9 mouse cellular contexts compared by ENCODE assay signal in genomic region chr1:33758488-33758887, GRCm38 (mm10). TPM values are rescaled to one million over a fixed set of nuclear protein-coding genes. Genes with fewer than 3 reads are reported as not detected.
DNase-seq lines count a peak whose midpoint lies in the region; ATAC-seq and TF ChIP-seq lines count a peak whose summit lies in the region.
"Had no signal": no experiment of that assay in that cellular context is flagged by ENCODE, and none has a peak within 500 bp of the region (broad histone marks: within the 10 kb centered on the region; RNA-seq: fewer than 3 reads in every experiment).

No protein-coding gene starts in this region.

- no peak for TF ChIP-seq CTCF in testis, adult 2 months (IDR thresholded peaks at IDR 0.05; ENCODE audit: control insufficient read depth, insufficient read depth, insufficient replicate concordance, low read depth, low read length)
- no peak for TF ChIP-seq CTCF in stomach, postnatal 0 days (IDR thresholded peaks at IDR 0.05; ENCODE audit: low read depth)

- TF ChIP-seq POLR2A in testis, adult 2 months (IDR thresholded peaks at IDR 0.05; ENCODE audit: control insufficient read depth, low read depth, low read length) = no peak

- H3K9me3 ChIP-seq in liver, embryonic 11.5 days (ENCODE audit: control insufficient read depth, low read length) = no peaks in the 10 kb centered on the region
- H3K9me3 ChIP-seq in stomach, postnatal 0 days (ENCODE audit: control insufficient read depth, low read length) = no peaks in the 10 kb centered on the region
- H3K9me3 ChIP-seq in forebrain, embryonic 15.5 days = no peaks in the 10 kb centered on the region

- TF ChIP-seq EP300 in stomach, postnatal 0 days (optimal IDR thresholded peaks at IDR 0.05) = no peak

- peak overlapping the region; percentile 95; the same call in 1 of the 2 replicates for H3K4me2 ChIP-seq in liver, embryonic 11.5 days
- H3K4me2 ChIP-seq in stomach, postnatal 0 days (replicated peaks; ENCODE audit: low read depth) = no peak overlapping the region
- no peak overlapping the region for H3K4me2 ChIP-seq in forebrain, embryonic 15.5 days (replicated peaks)

- peak overlapping the region; percentile 53 for H3K27ac ChIP-seq in testis, adult 2 months (ENCODE audit: control insufficient read depth, insufficient read depth, low read depth, low read length)
- H3K27ac ChIP-seq in liver, embryonic 11.5 days (ENCODE audit: low read depth, low read length) = no peak overlapping the region
- H3K27ac ChIP-seq in stomach, postnatal 0 days (replicated peaks) = 0 out of 2 replicates have a peak overlapping the region, but pooled peaks have one; percentile 13
- no peak overlapping the region for H3K27ac ChIP-seq in forebrain, embryonic 15.5 days (replicated peaks)
- H3K27ac ChIP-seq: macrophage had no signal

- 43% methylated on average over 4 of the region's 4 CpGs for WGBS in liver, embryonic 11.5 days
- WGBS in stomach, postnatal 0 days = 45% methylated on average over 4 of the region's 4 CpGs
- 50% methylated on average over 4 of the region's 4 CpGs for WGBS in forebrain, embryonic 15.5 days

- H3K4me1 ChIP-seq in testis, adult 2 months (ENCODE audit: control insufficient read depth, insufficient read depth, low read length) = peaks cover 13% of the 10 kb centered on the region
- peaks cover 26% of the 10 kb centered on the region for H3K4me1 ChIP-seq in liver, embryonic 11.5 days (replicated peaks; ENCODE audit: control insufficient read depth, insufficient read depth, low read length)
- no peaks in the 10 kb centered on the region for H3K4me1 ChIP-seq in stomach, postnatal 0 days (replicated peaks; ENCODE audit: control insufficient read depth, insufficient read depth)
- H3K4me1 ChIP-seq in forebrain, embryonic 15.5 days = peaks cover 30% of the 10 kb centered on the region

- H3K4me3 ChIP-seq in testis, adult 2 months (ENCODE audit: control insufficient read depth, low read depth, low read length) = no peak overlapping the region
- H3K4me3 ChIP-seq in liver, embryonic 11.5 days (ENCODE audit: low read depth, low read length) = no peak overlapping the region
- no peak overlapping the region for H3K4me3 ChIP-seq in stomach, postnatal 0 days (ENCODE audit: low read depth, low read length)
- H3K4me3 ChIP-seq in forebrain, embryonic 15.5 days = no peak overlapping the region

- ATAC-seq in liver, embryonic 11.5 days (replicated peaks; ENCODE audit: low FRiP score) = 0 out of 2 replicates have a peak, but pooled peaks have one; percentile 1
- ATAC-seq in stomach, postnatal 0 days (ENCODE audit: low FRiP score, low TSS enrichment) = no peak
- ATAC-seq in forebrain, embryonic 15.5 days (replicated peaks) = no peak

- no peaks in the 10 kb centered on the region for H3K36me3 ChIP-seq in testis, adult 2 months (ENCODE audit: control insufficient read depth, insufficient read depth, low read length)
- H3K36me3 ChIP-seq in liver, embryonic 11.5 days (ENCODE audit: control insufficient read depth, insufficient read depth, low read length) = peaks cover 2% of the 10 kb centered on the region; the same call in 1 of the 2 replicates
- H3K36me3 ChIP-seq in stomach, postnatal 0 days (ENCODE audit: control insufficient read depth, insufficient read depth, low read length) = no peaks in the 10 kb centered on the region; the same call in 1 of the 2 replicates
- peaks cover 19% of the 10 kb centered on the region for H3K36me3 ChIP-seq in forebrain, embryonic 15.5 days

- DNase-seq in embryo, embryonic 10.5 days (ENCODE audit: low spot score) = peak; percentile 10
- DNase-seq in embryo, embryonic 11 days = no peak
- DNase-seq in testis, postnatal 14 days (ENCODE audit: low spot score) = no peak
- no peak for DNase-seq in liver, embryonic 11.5 days (ENCODE audit: low spot score)
- DNase-seq in stomach, postnatal 0 days (ENCODE audit: low spot score) = no peak
- no peak for DNase-seq in gastrocnemius, postnatal 25 days

- no peaks in the 10 kb centered on the region for H3K27me3 ChIP-seq in testis, adult 2 months (ENCODE audit: control insufficient read depth, insufficient read depth, low read length)
- no peaks in the 10 kb centered on the region for H3K27me3 ChIP-seq in liver, embryonic 11.5 days (replicated peaks; ENCODE audit: control insufficient read depth, insufficient read depth, low read length)
- no peaks in the 10 kb centered on the region for H3K27me3 ChIP-seq in stomach, postnatal 0 days (ENCODE audit: control insufficient read depth, insufficient read depth, low read length)
- H3K27me3 ChIP-seq in forebrain, embryonic 15.5 days = no peaks in the 10 kb centered on the region

- H3K9ac ChIP-seq in liver, embryonic 11.5 days (ENCODE audit: low read depth, low read length) = no peak overlapping the region; the same call in 1 of the 2 replicates
- no peak overlapping the region for H3K9ac ChIP-seq in stomach, postnatal 0 days (ENCODE audit: low read length)
- no peak overlapping the region for H3K9ac ChIP-seq in forebrain, embryonic 15.5 days (replicated peaks)

RNA-seq across cellular contexts. Expression of gene Bag2, which starts 0.9 kb away (rescaled TPM):
- 10.5 and 11.4 TPM in 2 replicates for polyA plus RNA-seq in testis, adult 2 months (2012; rRNA removed)
- 103 and 108 TPM in 2 replicates for polyA plus RNA-seq in liver, embryonic 11.5 days (2014; fragmentation: Nextera tagmentation; extraction: Ambion mirVana)
- 52.0 and 52.5 TPM in 2 replicates for polyA plus RNA-seq in stomach, postnatal 0 days (2015; fragmentation: Nextera tagmentation; extraction: Ambion mirVana)
- polyA plus RNA-seq in forebrain, embryonic 15.5 days (2015; fragmentation: Nextera tagmentation; extraction: Ambion mirVana) = 23.7 and 25.0 TPM in 2 replicates
- total RNA-seq in gastrocnemius, postnatal 25 days (2021) = 10 to 100 TPM; 15.1 to 18.4 TPM

RNA-seq across cellular contexts. Expression of gene Rab23, which starts 38.8 kb away (rescaled TPM):
- polyA plus RNA-seq in testis, adult 2 months (2012; rRNA removed) = 12.0 and 12.9 TPM in 2 replicates
- polyA plus RNA-seq in liver, embryonic 11.5 days (2014; fragmentation: Nextera tagmentation; extraction: Ambion mirVana) = 10.1 and 11.6 TPM in 2 replicates
- polyA plus RNA-seq in stomach, postnatal 0 days (2015; fragmentation: Nextera tagmentation; extraction: Ambion mirVana) = 14.9 and 17.0 TPM in 2 replicates
- polyA plus RNA-seq in forebrain, embryonic 15.5 days (2015; fragmentation: Nextera tagmentation; extraction: Ambion mirVana) = 35.3 and 36.3 TPM in 2 replicates
- total RNA-seq in gastrocnemius, postnatal 25 days (2021) = 1 to 10 TPM; 4.9 to 8.3 TPM

RNA-seq across cellular contexts. Expression of gene Zfp451, which starts 55.9 kb away (rescaled TPM):
- 120 and 152 TPM in 2 replicates for polyA plus RNA-seq in testis, adult 2 months (2012; rRNA removed)
- polyA plus RNA-seq in liver, embryonic 11.5 days (2014; fragmentation: Nextera tagmentation; extraction: Ambion mirVana) = 20.4 and 24.7 TPM in 2 replicates
- 7.1 and 7.6 TPM in 2 replicates for polyA plus RNA-seq in stomach, postnatal 0 days (2015; fragmentation: Nextera tagmentation; extraction: Ambion mirVana)
- polyA plus RNA-seq in forebrain, embryonic 15.5 days (2015; fragmentation: Nextera tagmentation; extraction: Ambion mirVana) = 44.4 and 47.0 TPM in 2 replicates
- total RNA-seq in gastrocnemius, postnatal 25 days (2021) = 10 to 100 TPM in 1 of 2 experiments, 1 to 10 TPM in 1; 7.8 to 10.5 TPM

Comparison
In these comparisons a context has a peak if more than half of its experiments do, and no peak if none do; other contexts are left out.
1. H3K27ac ChIP-seq: peak in testis, adult 2 months (single experiment) and stomach, postnatal 0 days (single experiment); none in liver, embryonic 11.5 days (single experiment) and forebrain, embryonic 15.5 days (single experiment).